Comparison of ENCODE assay signal across 8 mouse cellular contexts in the genomic region with DNA sequence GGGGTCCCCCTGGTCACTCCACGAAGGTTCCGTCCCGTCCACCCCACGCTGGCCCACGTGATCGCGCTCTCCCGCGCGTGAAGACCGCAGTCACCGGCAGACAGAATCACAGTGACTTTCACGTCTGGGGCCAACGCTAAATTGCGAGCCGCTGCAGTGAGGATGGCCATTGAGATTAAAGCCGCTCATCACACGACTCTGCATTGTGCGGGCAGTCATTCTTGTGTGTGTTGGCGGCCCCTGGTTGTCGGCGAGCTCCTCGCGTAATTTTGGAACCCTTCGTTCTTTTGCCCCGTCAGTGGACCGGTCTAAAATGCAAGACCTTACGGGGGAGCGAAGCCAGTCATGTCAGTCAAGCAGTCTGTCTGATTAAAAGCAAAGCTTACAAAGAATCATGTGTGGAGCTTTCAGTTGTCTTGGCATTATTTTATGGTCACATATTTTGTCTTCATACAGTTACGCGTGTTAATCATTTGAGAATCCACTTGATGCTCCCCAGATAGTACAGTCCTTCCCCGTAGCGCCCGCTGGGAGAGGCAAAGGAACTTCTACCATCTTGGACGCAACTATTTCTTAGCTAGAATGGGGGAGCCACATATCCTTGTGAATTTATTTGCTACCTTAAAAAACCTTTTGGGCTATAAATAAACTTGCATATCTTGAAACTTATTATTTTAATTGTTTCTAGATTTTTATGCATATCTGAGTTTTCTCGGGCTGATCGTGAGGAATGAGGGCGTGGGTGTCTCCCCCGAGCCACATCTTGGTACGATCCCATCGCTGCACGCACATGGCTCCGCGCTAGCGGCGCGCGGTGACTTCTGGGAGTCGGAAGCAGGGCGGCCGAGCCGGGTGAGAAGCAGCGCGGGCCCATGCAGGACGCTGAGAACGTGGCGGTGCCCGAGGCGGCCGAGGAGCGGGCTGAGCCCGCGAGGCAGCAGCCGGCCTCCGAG. TPM values are rescaled to one million over a fixed set of nuclear protein-coding genes. Genes with fewer than 3 reads are reported as not detected.
DNase-seq lines count a peak whose midpoint lies in the region; ATAC-seq and TF ChIP-seq lines count a peak whose summit lies in the region.

A gene (plus strand): TSS at position 840 of the 953 bp plus-strand sequence.

- WGBS in hindbrain, postnatal 0 days = under 1% methylated on average over 65 of the region's 65 CpGs

- DNase-seq in ZHBTc4 (ENCODE audit: low read depth, low spot score) = peak; percentile 95
- peak; percentile 93 for DNase-seq in gastrocnemius, adult 2 months
- peak; percentile 95 for DNase-seq in hindbrain, postnatal 0 days (ENCODE audit: low spot score)
- peak; percentile 89 for DNase-seq in left cerebral cortex, adult 2 months (ENCODE audit: extremely low spot score in 1 of 2, low spot score in 2 of 2)
- DNase-seq in right cerebral cortex, adult 2 months (ENCODE audit: low spot score in 2 of 2) = peak; percentile 87 to 92
- DNase-seq in urinary bladder, postnatal 14 days (ENCODE audit: low spot score) = peak; percentile 88

- H3K27ac ChIP-seq in gastrocnemius, adult 2 months = peak within 1 kb of the TSS; percentile 97
- H3K27ac ChIP-seq in hindbrain, postnatal 0 days = peak within 1 kb of the TSS; percentile 96
- H3K27ac ChIP-seq in left cerebral cortex, adult 2 months = peak within 1 kb of the TSS; percentile 100

- peak within 1 kb of the TSS; percentile 96 for H3K4me3 ChIP-seq in gastrocnemius, adult 2 months
- peak within 1 kb of the TSS; percentile 69 for H3K4me3 ChIP-seq in hindbrain, postnatal 0 days (ENCODE audit: low read length)
- peak within 1 kb of the TSS; percentile 81 for H3K4me3 ChIP-seq in left cerebral cortex, adult 2 months

- TF ChIP-seq CTCF in gastrocnemius, adult 2 months (IDR thresholded peaks at IDR 0.05) = peak; percentile 23; the same call in 1 of the 2 replicates
- TF ChIP-seq CTCF in hindbrain, postnatal 0 days (IDR thresholded peaks at IDR 0.05; ENCODE audit: low read depth) = peak; percentile 50
- no peak; the same call in 1 of the 2 replicates for TF ChIP-seq CTCF in left cerebral cortex, adult 2 months (IDR thresholded peaks at IDR 0.05)

- peak within 1 kb of the TSS; percentile 92 for H3K4me2 ChIP-seq in hindbrain, postnatal 0 days (ENCODE audit: low read depth, low read length)

- peak; percentile 87 for ATAC-seq in common myeloid progenitor, adult 5-6 weeks (replicated peaks; ENCODE audit: low read depth, poor library complexity, severe bottlenecking)
- peak; percentile 94 for ATAC-seq in hindbrain, postnatal 0 days
- ATAC-seq in megakaryocyte, adult 5-6 weeks (ENCODE audit: poor library complexity, severe bottlenecking) = peak; percentile 94

- no peaks in the 10 kb centered on the region for H3K27me3 ChIP-seq in hindbrain, postnatal 0 days (ENCODE audit: insufficient read depth, low read length)

- no peaks in the 10 kb centered on the region for H3K9me3 ChIP-seq in hindbrain, postnatal 0 days (ENCODE audit: low read length)

- H3K4me1 ChIP-seq in hindbrain, postnatal 0 days (ENCODE audit: insufficient read depth, low read length) = peaks cover 10% of the 10 kb centered on the region

- intact Hi-C loops in gastrocnemius, adult 2 months (cut with DNase I) = loop anchor here (2.0 to 10.0 kb wide), 2 partner anchors 30 to 584 kb away; a partner anchor contains a TSS
- intact Hi-C loops in left cerebral cortex, adult 2 months (cut with DNase I) = loop anchor here (2.0 to 5.0 kb wide), 2 partner anchors 86 to 581 kb away; a partner anchor contains a TSS

- H3K36me3 ChIP-seq in hindbrain, postnatal 0 days (ENCODE audit: insufficient read depth, low read length) = no peaks in the 10 kb centered on the region

- H3K9ac ChIP-seq in hindbrain, postnatal 0 days (replicated peaks; ENCODE audit: low read length) = peak within 1 kb of the TSS; percentile 86

RNA-seq across cellular contexts. Expression of the gene that starts here (rescaled TPM):
- 212 and 281 TPM in 2 replicates for total RNA-seq in common myeloid progenitor, adult 5-6 weeks (2017)
- 10 to 100 TPM; 79.7 to 80.3 TPM for total RNA-seq in gastrocnemius, adult 2 months (2021)
- total RNA-seq in hindbrain, postnatal 0 days (2014; rRNA removed) = 43.8 TPM in 2 replicates
- polyA plus RNA-seq in hindbrain, postnatal 0 days (2015; fragmentation: Nextera tagmentation; extraction: Ambion mirVana) = 60.2 and 63.2 TPM in 2 replicates
- 10 to 100 TPM; 91.5 to 92.9 TPM for total RNA-seq in left cerebral cortex, adult 2 months (2021)
- total RNA-seq in megakaryocyte, adult 5-6 weeks (2015) = 82.3 and 108 TPM in 2 replicates
- total RNA-seq in megakaryocyte, adult 5-6 weeks (2017) = 43.2 and 74.9 TPM in 2 replicates

Comparison
In these comparisons a context has a peak if more than half of its experiments do, and no peak if none do; other contexts are left out.
1. Peak in every context shown above with its lines: DNase-seq, ATAC-seq, H3K4me3 ChIP-seq and H3K27ac ChIP-seq.